Mouse (Mus musculus) heart, adult 2 months (tissue): ENCODE measurements around the gene Casp8. TPM values are rescaled to one million over a fixed set of nuclear protein-coding genes. Genes with fewer than 3 reads are reported as not detected.

Experiments used
- DNase-seq, 2 experiments: peaks; one replicate each; pipeline ENCODE4 v3.0.0; 2021
- H3K27ac ChIP-seq: fragments of 200-600 bp; 2 replicates; pipeline ENCODE4 v1.8.1; 2022
- H3K27me3 ChIP-seq: fragments of 200-500 bp; 2 replicates; pipeline ENCODE4 v1.6.1; 2012; ENCODE audit warnings: mild to moderate bottlenecking, low read length, inconsistent platforms, mixed read lengths; ENCODE audit not compliant: control insufficient read depth, insufficient read depth
- H3K36me3 ChIP-seq: fragments of 200-500 bp; 2 replicates; pipeline ENCODE4 v1.6.1; 2012; ENCODE audit warnings: low read length, inconsistent platforms; ENCODE audit not compliant: control insufficient read depth, insufficient read depth
- H3K4me1 ChIP-seq: fragments of 200-500 bp; 2 replicates; pipeline ENCODE4 v1.6.1; 2011; ENCODE audit warnings: low read length; ENCODE audit not compliant: control insufficient read depth, insufficient read depth
- H3K4me3 ChIP-seq: fragments of 200-600 bp; 2 replicates; pipeline ENCODE4 v1.8.1; 2022
- H3K79me2 ChIP-seq: fragments of 200-500 bp; replicated peaks from 2 replicates; pipeline ENCODE4 v1.6.1; 2012; ENCODE audit warnings: mild to moderate bottlenecking, inconsistent platforms, low read length, moderate library complexity, mixed read lengths; ENCODE audit not compliant: control insufficient read depth, insufficient read depth
- H3K9ac ChIP-seq: fragments of 200-500 bp; 2 replicates; pipeline ENCODE4 v1.6.1; 2012; ENCODE audit warnings: low read depth, mild to moderate bottlenecking, control low read depth, inconsistent platforms, low read length, mixed read lengths
- CTCF ChIP-seq: fragments of 200-600 bp; IDR thresholded peaks from 2 replicates; pipeline ENCODE4 v1.8.1; 2022; ENCODE audit warnings: antibody characterized with exemption, mild to moderate bottlenecking, moderate library complexity
- EP300 ChIP-seq: fragments of 200-500 bp; IDR thresholded peaks from 2 replicates; pipeline ENCODE4 v1.6.1; 2011; ENCODE audit warnings: low read depth, low read length, control low read depth; ENCODE audit not compliant: insufficient read depth
- POLR2A ChIP-seq: fragments of 200-500 bp; IDR thresholded peaks from 2 replicates; pipeline ENCODE4 v1.6.1; 2011; ENCODE audit warnings: mild to moderate bottlenecking, low read depth, low read length, control low read depth; ENCODE audit not compliant: insufficient read depth
- WGBS: fragments of 180-500 bp; shearing (Covaris S2); methylation state at CpG from one replicate; pipeline ENCODE4 v1.1.7; 2018; 5-methylcytosine and 5-hydroxymethylcytosine counted together
- intact Hi-C: fragments of 180-260 bp; cut with DNase I; formaldehyde crosslinking; loops from one replicate; pipeline ENCODE4 v1.15.1; 2025
- polyA plus RNA-seq: library from polyadenylated mRNA; depleted of rRNA; stranded (reverse); fragments of >200 nt; gene quantifications from 2 replicates; pipeline ENCODE4 v1.2.3, GENCODE M21; 2012
- total RNA-seq, 2 experiments: library from RNA; stranded (reverse); gene quantifications; 2 replicates each; pipeline ENCODE4 v1.2.3; 2021

Casp8 gene
- total and polyA plus RNA-seq, 3 experiments: 2.0 to 8.0 (median 6.3) TPM

DNA sequence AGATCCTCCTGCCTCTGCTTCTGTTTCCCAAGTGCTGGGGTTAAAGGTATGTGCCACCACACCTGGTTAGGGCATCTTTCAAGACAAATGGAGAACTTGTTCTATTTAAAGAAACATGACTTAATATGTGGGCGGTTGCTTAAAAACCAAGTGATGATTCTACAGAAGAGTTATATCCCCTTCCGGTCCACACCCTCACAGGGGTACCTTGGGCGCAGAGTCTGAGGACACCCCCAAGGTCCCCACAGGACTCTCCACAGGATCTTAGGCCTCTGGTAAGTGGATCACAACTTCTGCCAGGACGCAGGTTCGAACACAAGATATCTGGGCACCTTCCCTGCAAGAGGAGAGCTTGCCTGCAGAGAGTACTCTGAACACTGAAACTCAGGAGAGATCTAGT lies 19.8 kb upstream of the Casp8 start:
- H3K9ac ChIP-seq: no peak overlapping the region
- intact Hi-C loops: no loop called here
- peaks cover 6% of the 10 kb centered on the region; the same call in 1 of the 2 replicates for H3K4me1 ChIP-seq
- H3K27me3 ChIP-seq: no peaks in the 10 kb centered on the region
- no peak for DNase-seq
- WGBS: 92% methylated on average over 5 of the region's 5 CpGs
- no peaks in the 10 kb centered on the region for H3K36me3 ChIP-seq
- TF ChIP-seq POLR2A: no peak
- TF ChIP-seq EP300: no peak
- no peak for TF ChIP-seq CTCF
- H3K27ac ChIP-seq: no peak overlapping the region
- no peaks in the 10 kb centered on the region for H3K79me2 ChIP-seq
- no peak overlapping the region for H3K4me3 ChIP-seq

DNA sequence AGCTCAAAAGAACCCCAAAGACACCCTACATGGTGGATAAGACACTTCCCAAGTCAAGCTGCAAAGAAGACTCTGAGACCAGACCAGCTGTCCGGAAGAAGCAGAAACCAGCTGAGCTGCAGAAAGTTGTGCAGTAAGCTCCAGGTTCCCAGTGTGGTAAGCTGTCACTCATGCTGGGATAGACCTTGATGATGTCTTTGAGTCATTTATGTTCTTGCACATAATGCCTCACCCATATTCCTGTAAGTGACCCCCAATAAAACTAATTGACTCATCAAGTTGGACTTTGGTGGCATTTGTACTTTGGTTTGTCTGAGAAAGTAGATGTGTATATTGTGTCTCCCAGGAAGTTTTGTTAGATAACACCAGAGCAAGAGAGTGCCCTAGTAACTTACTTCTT lies 17.6 kb upstream of the Casp8 start:
- H3K27ac ChIP-seq: no peak overlapping the region
- no peaks in the 10 kb centered on the region for H3K79me2 ChIP-seq
- TF ChIP-seq EP300: no peak
- TF ChIP-seq POLR2A: no peak
- no peak for TF ChIP-seq CTCF
- H3K27me3 ChIP-seq: no peaks in the 10 kb centered on the region
- intact Hi-C loops: no loop called here
- H3K4me1 ChIP-seq: peaks cover 6% of the 10 kb centered on the region; the same call in 1 of the 2 replicates
- no peaks in the 10 kb centered on the region for H3K36me3 ChIP-seq
- WGBS: 95% methylated on average over 1 of the region's 1 CpGs
- no peak overlapping the region for H3K9ac ChIP-seq
- no peak for DNase-seq
- H3K4me3 ChIP-seq: no peak overlapping the region

DNA sequence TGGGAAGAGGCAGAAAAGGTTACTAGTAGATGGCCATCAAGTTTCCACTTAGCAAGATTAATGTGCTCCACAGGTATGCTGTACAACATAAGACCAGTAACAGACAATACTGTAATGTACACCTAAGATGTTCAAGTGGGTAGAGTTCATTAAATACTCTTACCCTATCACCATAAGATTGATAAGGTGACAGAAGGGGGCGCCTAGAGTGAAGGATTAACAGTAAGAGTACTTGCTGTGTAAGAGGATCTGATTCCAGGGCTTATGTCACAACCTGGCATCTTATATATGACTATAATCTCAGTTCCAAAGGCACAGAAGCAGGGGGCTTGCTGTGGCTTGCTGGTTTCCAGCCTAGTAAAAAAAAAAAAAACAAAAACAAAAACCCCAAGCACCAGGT lies 16.9 kb upstream of the Casp8 start:
- 24% methylated on average over 1 of the region's 1 CpGs for WGBS
- H3K9ac ChIP-seq: no peak overlapping the region
- no peak for DNase-seq
- no peak overlapping the region for H3K27ac ChIP-seq
- no peaks in the 10 kb centered on the region for H3K27me3 ChIP-seq
- no peaks in the 10 kb centered on the region for H3K36me3 ChIP-seq
- TF ChIP-seq CTCF (peak; percentile 40), EP300 (no peak)
- intact Hi-C loops: no loop called here
- H3K4me1 ChIP-seq: peaks cover 5% of the 10 kb centered on the region; the same call in 1 of the 2 replicates
- H3K4me3 ChIP-seq: no peak overlapping the region
- no peaks in the 10 kb centered on the region for H3K79me2 ChIP-seq

DNA sequence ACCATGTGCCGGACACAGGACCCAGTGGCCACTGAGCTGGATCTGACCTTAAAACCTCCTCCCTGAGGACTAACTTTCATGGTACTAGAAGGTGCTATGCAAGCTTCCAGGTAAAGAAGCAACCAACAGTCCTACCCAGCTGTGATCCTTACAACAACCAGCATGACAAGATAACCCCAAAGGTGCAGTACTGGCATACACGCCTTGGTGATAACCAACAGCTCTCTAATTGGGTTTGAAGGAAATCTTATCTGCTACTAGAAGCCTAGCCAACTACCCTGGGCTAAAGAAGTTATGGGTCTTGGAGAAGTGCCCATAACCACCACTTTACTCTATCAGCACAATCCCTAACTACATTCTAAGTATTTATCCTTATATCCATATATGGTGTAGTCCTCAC lies 8.9 kb upstream of the Casp8 start:
- Histone ChIP-seq H3K36me3 (no peaks in the 10 kb centered on the region), H3K9ac (no peak overlapping the region), H3K4me1 (no peaks in the 10 kb centered on the region), H3K27me3 (no peaks in the 10 kb centered on the region), H3K79me2 (no peaks in the 10 kb centered on the region), H3K4me3 (no peak overlapping the region), H3K27ac (no peak overlapping the region)
- intact Hi-C loops: no loop called here
- no peak for DNase-seq
- TF ChIP-seq POLR2A: no peak
- TF ChIP-seq CTCF: no peak
- TF ChIP-seq EP300: no peak
- 92% methylated on average over 2 of the region's 2 CpGs for WGBS

DNA sequence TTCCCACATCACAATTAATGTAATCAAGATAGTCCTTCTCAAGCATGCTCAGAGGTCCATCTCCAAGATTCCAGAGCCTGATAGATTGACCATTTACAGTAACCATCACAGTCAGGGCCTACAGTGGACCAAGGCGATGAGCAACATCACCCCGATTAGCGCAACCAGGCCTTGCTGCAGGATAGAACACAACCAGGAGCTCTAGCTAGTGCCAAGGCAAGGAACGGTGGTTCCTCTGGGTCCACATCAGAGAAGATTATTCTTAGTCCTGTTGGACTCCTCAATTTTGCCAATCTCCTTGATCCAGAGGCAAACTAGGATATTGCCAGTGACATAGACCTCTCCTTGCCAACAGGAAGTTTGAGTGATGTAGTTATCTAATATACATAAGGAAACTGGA lies 6.8 kb upstream of the Casp8 start:
- intact Hi-C loops: no loop called here
- no peak overlapping the region for H3K27ac ChIP-seq
- no peak overlapping the region for H3K4me3 ChIP-seq
- H3K36me3 ChIP-seq: no peaks in the 10 kb centered on the region
- no peaks in the 10 kb centered on the region for H3K27me3 ChIP-seq
- no peak for DNase-seq
- 97% methylated on average over 4 of the region's 4 CpGs for WGBS
- no peaks in the 10 kb centered on the region for H3K4me1 ChIP-seq
- no peak for TF ChIP-seq CTCF
- no peak for TF ChIP-seq POLR2A
- TF ChIP-seq EP300: no peak
- H3K9ac ChIP-seq: no peak overlapping the region
- H3K79me2 ChIP-seq: no peaks in the 10 kb centered on the region

DNA sequence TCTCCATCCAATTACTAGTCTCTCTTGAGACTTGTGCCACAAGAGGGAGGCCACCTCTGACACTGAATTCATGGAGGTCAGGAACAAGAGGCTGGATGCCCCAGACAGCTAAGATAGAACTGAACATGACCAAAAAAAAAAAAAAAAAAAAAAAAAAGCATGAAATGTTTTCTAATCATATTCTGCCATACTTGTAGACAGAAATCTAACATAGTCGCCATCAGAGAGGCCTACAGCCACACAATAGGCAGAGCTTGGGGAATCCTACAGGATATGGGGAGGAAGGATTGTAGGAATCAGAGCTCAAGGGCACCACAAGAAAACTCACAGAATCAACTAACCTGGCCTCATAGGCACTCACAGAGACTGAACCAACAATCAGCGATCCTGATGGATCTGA lies 469 bp upstream of the Casp8 start:
- peak overlapping the region; percentile 57 for H3K27ac ChIP-seq
- H3K79me2 ChIP-seq: no peaks in the 10 kb centered on the region
- peak overlapping the region; percentile 93; the same call in 1 of the 2 replicates for H3K9ac ChIP-seq
- no peak for DNase-seq
- no peak overlapping the region for H3K4me3 ChIP-seq
- intact Hi-C loops: loop anchor here (5.0 kb wide), 1 partner anchor 38 kb away; no protein-coding TSS in a partner anchor
- H3K27me3 ChIP-seq: no peaks in the 10 kb centered on the region
- H3K4me1 ChIP-seq: peaks cover 5% of the 10 kb centered on the region
- no peak for TF ChIP-seq CTCF
- TF ChIP-seq EP300: no peak
- no peak for TF ChIP-seq POLR2A
- no peaks in the 10 kb centered on the region; the same call in 1 of the 2 replicates for H3K36me3 ChIP-seq
- 52% methylated on average over 2 of the region's 2 CpGs for WGBS
